Mouse (Mus musculus) erythroblast, embryonic 14.5 days (primary cell): ENCODE data around the gene Cenpo.

Experiments
- GATA1 ChIP-seq: IDR thresholded peaks from 2 replicates; pipeline ENCODE4 v1.6.1; 2012; ENCODE audit warnings: low read length, inconsistent platforms, mixed read lengths
- TAL1 ChIP-seq: IDR thresholded peaks from 3 replicates; pipeline ENCODE4 v1.6.1; 2012; ENCODE audit warnings: low read length, inconsistent platforms, mixed read lengths

DNA sequence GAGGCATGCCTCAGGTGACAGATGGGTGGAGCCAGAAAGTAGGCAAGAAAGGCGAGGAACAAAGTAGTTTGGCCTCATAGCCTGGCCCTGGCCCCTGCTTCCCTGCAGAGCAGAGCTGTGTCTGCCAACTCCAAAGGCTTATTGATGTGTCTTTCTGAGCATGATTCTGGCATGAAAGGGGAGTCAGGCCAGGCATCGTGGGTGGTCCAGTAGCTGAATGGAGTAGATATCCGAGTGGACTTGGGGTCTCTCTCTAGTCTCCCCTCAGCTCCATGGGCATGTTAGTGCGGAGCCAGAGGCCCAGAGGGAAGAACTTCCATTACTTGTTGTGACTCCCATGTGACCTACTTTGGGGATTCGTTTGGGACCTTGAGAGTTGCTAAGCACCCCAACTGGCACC is 55.3 kb downstream of the Cenpo start:
- TF ChIP-seq GATA1: no peak
- no peak for TF ChIP-seq TAL1
